Mouse (Mus musculus) layer of hippocampus, postnatal 14 days (tissue): ENCODE measurements around the gene Tmem104. TPM values are rescaled to one million over a fixed set of nuclear protein-coding genes. Genes with fewer than 3 reads are reported as not detected.

Source experiments
- microRNA-seq, 2 experiments: library from miRNA; unstranded; fragments of <30 nt; microRNA quantifications; one replicate each; pipeline ENCODE4 v1.2.0; 2021
- total RNA-seq, 2 experiments: library from RNA; stranded (reverse); gene quantifications; 2 replicates each; pipeline ENCODE4 v1.2.3; 2021

The Tmem104 gene
- total RNA-seq, 2 experiments from 2014 or later: 15.0 to 21.2 TPM

Small RNA genes lying within 50 kb of the gene (microRNA-seq; reads per million reads assigned to microRNA genes)
- 0 reads per million in 2 experiments for gene Gm25837

Other genes starting within 250 kb of the Tmem104 start
- not detected for gene Cd300c, start 218.3 kb upstream of the Tmem104 start, total RNA-seq
- gene Cd300ld, start 197.6 kb upstream of the Tmem104 start, total RNA-seq: under 1 TPM in 1 of 2 experiments, not detected in 1; 0.12 TPM
- gene Cd300c2, start 185.6 kb upstream of the Tmem104 start, total RNA-seq: 1 to 10 TPM; 4.4 to 5.2 TPM
- not detected for gene Cd300ld2, start 171.3 kb upstream of the Tmem104 start, total RNA-seq
- not detected for gene Cd300ld4, start 160.5 kb upstream of the Tmem104 start, total RNA-seq
- gene Cd300ld5, start 149.7 kb upstream of the Tmem104 start, total RNA-seq: 1 to 10 TPM; 2.3 to 2.8 TPM
- not detected for gene Cd300ld3, start 139.1 kb upstream of the Tmem104 start, total RNA-seq
- gene Cd300e, start 125.3 kb upstream of the Tmem104 start, total RNA-seq: not detected
- gene Rab37, start 96.1 kb upstream of the Tmem104 start, total RNA-seq: 1 to 10 TPM; 1.6 to 5.1 TPM
- gene Cd300lf, start 53.5 kb upstream of the Tmem104 start, total RNA-seq: under 1 TPM; 0.35 to 0.76 TPM
- 10 to 100 TPM; 79.3 to 82.2 TPM for gene Slc9a3r1, start 24.1 kb upstream of the Tmem104 start, total RNA-seq
- gene Nat9, start 372 bp downstream of the Tmem104 start, total RNA-seq: 10 to 100 TPM; 19.3 to 19.9 TPM
- gene Grin2c, start 79.8 kb downstream of the Tmem104 start, total RNA-seq: 10 to 100 TPM; 41.7 to 47.0 TPM
- 10 to 100 TPM; 19.4 to 21.3 TPM for gene Fdxr, start 89.6 kb downstream of the Tmem104 start, total RNA-seq
- gene Fads6, start 110.2 kb downstream of the Tmem104 start, total RNA-seq: 10 to 100 TPM in 1 of 2 experiments, 1 to 10 TPM in 1; 10.0 to 10.2 TPM
- not detected for gene Otop2, start 119.7 kb downstream of the Tmem104 start, total RNA-seq
- under 1 TPM; 0.16 to 0.45 TPM for gene Ush1g, start 134.6 kb downstream of the Tmem104 start, total RNA-seq
- under 1 TPM; 0.14 to 0.17 TPM for gene Otop3, start 147.2 kb downstream of the Tmem104 start, total RNA-seq
- 10 to 100 TPM; 90.0 to 94.3 TPM for gene Hid1, start 180.3 kb downstream of the Tmem104 start, total RNA-seq
- gene Cdr2l, start 194.4 kb downstream of the Tmem104 start, total RNA-seq: 10 to 100 TPM; 18.6 to 21.3 TPM
- gene Mrpl58, start 216.3 kb downstream of the Tmem104 start, total RNA-seq: 10 to 100 TPM; 95.7 to 96.6 TPM
- 100 to 1,000 TPM; 440 to 460 TPM for gene Atp5h, start 232.5 kb downstream of the Tmem104 start, total RNA-seq
- 10 to 100 TPM; 59.0 to 68.3 TPM for gene Kctd2, start 232.6 kb downstream of the Tmem104 start, total RNA-seq